Mouse (Mus musculus) erythroid progenitor cell, adult 5-6 weeks (primary cell): ENCODE measurements around the gene Mmel1. TPM values are rescaled to one million over a fixed set of nuclear protein-coding genes. Genes with fewer than 3 reads are reported as not detected.
A peak's percentile ranks its signal among the peaks of the same experiment; 100 is the strongest.

Source experiments
- ATAC-seq: replicated peaks from 2 replicates; pipeline ENCODE4 v1.8.0; 2016; ENCODE audit warnings: moderate number of reproducible peaks, mild to moderate bottlenecking, moderate TSS enrichment, inconsistent platforms; ENCODE audit not compliant: poor library complexity, low FRiP score, severe bottlenecking
- total RNA-seq, 2 experiments: library from RNA; stranded (forward) in 1 of 2; stranded (reverse) in 1 of 2; fragments of 150-400 nt in 1 of 2; fragments of 186-747, 209-891 nt in 1 of 2; gene quantifications; 2 replicates each; pipeline versions ENCODE4 v1.2.3 to v1.2.4; 2015 to 2017; ENCODE audit warnings: low replicate concordance in 2 of 2

Mmel1 gene
- total RNA-seq, 2 experiments from 2014 or later: 5.9 to 6.4 TPM

DNA sequence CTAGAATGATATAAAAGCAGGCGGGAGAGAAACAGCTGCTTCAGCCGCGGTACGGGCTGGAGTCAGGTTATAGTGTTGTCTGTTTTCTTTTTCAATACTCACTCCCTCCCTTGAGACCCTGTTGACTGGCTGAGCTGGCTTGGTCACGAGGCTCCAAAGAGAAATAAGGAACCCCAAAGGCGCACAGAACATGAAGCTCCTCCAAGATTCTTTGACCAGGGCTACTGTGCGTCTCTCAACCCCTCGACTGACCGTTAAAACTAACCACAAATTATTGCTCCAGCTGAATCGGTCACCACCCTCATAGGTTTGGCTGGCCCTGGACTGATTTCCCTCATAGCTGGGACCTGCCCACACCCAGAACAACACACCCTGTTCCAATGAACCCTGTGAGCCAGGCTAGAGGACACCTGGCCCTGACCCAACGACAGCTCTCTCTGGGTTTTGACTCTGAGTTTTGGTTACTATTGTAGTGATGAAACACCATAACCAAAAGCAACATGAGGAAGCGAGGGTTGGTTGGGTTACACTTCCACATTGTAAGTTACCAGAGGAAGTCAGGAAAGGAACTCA, 59.8 kb downstream of the Mmel1 start:
- ATAC-seq: peak; percentile 78

DNA sequence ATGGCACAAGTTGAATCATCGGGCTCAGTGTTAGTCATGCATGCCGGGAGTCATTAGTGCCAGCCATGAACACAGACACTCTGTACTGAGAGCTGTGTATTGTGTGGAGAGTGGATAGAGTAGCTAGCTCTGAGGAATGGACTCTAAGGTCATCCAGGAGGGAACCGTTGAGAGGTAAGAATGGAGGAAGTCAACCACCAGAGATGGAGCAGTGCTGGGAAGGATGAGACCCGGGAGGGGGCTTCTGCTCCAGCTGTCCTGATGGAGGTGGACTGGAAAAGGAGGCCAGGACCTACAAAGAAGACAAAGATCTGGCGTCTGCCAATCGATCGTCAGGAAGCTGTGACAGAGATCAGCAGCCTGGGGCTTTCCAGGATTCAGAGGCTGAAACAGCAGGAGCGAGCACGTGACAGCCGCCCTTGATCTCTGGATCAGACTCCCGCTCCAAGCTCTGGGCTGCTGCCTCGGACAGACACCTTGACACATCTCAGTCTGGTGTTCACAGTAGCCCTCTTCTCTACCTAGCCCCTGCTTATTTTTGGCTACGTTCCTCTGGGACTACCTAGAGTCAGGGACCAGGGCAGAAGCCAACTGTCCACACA, 64.0 kb downstream of the Mmel1 start:
- no peak for ATAC-seq

DNA sequence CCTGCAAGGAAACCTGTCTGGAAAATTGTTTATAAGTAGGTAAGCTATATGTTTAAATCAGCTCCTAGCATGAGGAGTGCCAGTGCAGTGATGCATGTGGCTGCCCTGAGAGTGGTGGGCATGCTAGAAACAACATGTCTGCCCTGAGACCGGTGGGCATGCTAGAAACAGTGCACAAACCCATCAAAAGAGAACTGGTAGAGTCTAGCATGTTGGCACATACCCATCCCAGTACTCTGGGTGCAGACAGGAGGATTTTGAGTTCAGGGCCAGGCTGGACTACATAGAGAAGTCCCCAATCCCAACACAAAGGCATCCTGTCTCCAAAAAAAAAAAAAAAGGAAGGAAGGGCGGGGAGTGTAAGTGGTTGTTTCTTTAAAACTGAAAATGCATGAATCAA, 65.4 kb downstream of the Mmel1 start:
- no peak for ATAC-seq

DNA sequence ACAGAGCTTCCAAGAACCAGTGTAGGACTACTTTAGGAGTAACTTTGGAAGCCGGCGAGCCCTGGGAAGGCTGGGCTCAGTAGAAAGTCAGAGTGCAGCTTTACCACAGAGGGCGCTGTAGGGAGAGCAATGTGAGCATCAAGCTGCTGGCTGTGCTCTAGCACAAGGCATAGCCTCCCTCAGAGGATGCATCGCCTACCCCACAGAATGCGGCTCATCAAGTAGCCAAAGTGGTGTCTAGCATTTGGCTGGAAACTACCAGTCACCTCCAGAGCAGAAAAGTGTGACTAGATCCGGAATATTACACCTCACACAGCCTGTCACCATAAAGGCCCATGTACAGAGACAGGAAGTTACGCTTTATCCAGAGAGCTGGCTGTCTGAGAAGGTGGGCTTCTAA, 66.4 kb downstream of the Mmel1 start:
- ATAC-seq: peak; percentile 62; the same call in 1 of the 2 replicates

DNA sequence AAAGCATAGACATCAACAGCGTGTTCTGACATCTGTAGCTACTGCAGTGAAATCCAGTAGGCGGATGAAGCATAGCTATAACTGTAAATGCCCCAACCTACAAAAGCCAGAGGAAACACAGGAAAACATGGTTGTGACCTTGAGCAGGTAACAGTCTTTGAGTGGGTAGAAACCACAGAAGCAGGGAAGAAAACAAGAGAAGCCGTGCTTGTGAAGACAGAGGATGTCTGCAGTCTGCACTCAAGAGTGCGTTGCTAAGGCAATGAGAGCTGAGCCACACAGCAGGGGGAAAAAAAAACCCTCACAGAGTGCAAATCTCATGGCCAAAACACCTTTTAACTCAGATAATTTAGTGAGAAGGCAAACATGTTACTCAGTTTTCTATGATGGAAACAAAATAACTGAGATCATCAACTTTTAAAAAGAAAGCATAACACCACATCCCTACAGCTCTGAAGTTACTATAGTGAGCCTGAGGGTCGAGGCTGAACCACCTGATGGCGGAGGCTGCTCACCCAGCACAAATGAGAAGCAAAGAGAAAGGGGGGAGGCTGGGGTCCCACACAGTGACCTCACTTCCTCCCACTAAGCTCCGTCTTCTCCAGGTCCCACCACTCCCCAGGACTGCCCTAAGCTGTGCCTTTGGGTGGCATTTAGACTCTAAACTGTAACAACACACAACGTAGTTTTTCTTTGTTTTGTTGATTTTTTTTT, 67.3 kb downstream of the Mmel1 start:
- no peak for ATAC-seq

DNA sequence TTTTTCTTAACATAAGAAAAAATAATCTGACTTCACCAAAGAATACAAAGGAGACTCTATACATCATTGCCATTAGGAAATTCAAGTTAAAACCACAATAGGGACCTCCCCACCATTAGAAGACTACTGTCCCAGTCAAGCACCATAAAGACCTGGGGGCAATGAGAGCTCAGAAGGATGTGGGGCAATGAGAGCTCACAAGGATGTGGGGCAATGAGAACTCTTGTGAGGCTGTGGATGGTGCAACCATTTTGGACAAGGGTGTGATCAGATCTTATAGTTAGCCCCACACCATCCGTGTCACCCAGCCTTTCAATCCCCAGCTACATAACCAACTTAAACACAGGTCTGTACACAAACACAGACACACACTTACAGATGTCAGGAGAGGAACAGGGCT, 68.4 kb downstream of the Mmel1 start:
- no peak for ATAC-seq

DNA sequence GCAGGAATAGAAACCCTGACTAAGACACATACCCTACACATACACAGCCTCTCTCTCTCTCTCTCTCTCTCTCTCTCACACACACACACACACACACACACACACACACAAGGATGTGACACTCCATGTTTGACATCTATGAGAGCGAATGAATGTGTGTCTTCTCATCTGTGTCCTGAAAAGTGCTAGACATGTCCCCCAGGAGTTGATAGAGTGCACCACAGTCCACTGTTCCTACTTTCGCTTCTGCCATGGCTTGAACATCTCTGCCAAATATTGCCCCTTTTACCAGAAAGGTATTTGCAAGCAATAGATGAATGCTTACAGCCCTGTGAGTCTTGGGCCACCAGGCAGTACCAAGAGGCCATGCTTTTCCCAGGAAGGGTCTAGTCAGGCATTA, 70.8 kb downstream of the Mmel1 start:
- no peak for ATAC-seq

DNA sequence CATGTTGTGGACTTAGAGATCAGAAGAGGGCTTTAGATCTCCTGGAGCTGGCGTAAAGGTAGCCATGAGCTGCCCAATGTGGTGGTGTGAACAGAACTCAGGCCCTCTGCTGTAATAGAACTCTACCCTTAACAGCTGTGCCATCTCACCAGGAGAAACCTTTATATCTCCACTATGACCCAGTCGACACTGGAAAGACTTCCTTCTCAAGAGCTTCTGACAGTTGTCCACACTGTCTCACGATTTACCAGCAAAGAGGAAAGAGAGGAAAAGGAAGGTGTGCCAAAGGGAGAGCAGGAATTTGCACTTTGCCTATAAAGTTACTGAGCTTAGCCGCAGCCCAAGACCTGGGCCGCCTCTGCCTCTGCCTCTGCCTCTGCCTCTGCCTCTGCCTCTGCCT, 72.4 kb downstream of the Mmel1 start:
- ATAC-seq: no peak

DNA sequence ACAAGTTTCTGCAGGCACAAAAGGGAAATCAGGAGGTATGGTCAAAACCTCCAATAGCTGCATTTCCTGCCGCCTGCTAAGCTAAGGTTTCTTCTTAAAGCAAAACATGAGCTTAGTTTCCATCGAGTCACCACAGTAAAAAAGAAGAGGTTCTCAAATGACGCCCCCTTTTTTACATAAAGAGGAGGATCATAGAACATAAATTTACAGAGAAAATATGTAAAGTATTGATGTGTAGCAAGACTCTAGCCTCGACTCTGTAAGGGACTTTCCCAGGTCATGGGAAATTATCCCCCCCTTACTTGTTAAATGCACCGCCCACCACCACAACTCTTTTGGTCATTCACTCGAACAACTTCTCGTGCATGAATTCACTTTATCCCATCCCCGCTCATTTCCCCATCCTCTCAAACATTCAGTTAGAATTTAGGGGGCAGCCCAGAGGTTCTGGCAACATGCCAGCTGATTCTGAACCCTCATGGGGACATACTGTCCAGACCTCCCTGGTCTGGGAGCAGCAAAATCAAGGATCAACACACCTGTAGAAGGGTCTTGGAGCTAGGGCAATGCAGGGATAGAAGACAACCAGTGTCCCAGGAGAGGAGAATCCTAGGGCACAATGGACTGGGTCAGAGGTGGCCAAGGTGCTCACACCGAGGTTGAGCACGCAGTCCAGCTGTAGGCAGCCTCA, 73.4 kb downstream of the Mmel1 start:
- no peak for ATAC-seq

DNA sequence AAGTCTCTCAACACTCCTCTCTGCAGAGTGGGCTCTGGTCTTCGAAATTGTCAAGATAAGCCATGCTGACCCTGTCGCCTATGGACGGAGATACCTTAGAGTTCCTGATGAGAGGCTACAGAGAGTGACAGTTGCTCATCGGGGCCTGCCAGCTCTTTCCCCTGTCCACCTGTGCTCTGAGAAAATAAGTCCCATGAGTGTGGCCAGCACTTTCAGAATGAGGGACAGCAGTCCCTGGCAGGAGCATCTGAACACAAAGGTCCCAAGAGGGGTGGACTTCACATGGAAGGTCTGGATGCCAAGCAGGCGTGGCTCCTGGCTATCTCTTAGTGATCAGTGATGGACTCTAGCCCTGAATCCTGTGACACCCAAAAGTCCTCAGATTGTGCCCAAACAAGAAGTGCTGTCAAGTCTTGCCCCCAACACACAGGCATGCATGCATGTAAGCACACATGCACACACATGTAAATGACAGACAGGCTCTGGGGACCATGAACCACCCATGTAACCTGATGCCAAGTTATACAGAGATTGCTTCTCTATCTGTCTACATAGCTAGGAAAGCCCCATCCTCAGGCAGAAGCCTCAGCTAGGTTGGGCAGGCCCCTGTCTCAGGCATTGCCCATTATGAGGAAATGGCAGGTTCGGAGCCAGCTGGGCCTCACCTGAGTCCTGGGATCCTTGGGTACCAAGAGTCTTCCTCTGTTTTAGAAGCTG, 74.1 kb downstream of the Mmel1 start:
- no peak for ATAC-seq

DNA sequence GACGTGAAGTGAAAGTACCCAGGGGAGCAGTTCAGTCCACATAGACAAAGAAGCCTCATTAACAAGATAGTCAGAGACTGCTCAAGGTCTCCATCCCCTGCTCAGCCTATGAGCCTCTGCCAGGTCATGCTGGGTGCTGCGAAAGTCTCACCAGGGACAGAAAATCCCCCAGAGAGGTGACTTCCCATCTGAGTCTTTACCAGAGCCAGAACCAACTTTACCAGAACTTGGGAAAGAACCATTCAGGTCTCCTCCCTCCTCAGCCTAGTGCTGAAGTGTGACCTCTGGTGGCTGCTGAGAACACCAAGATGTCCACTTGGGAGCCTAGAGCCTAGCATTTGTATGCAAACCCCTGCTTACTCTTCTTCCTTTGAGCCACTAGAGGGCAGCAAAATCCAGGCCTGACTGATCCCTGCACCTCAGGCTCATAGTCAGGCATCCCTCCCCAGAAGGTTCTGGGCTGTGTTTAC, 74.8 kb downstream of the Mmel1 start:
- ATAC-seq: peak; percentile 98

Other genes with a start within 250 kb of the Mmel1 start
- under 0.01 TPM in 1 of 2 replicates, not detected in the other for gene Prdm16, start 232.7 kb upstream of the Mmel1 start, total RNA-seq (2015; ENCODE audit: low replicate concordance)
- gene Prdm16, start 232.7 kb upstream of the Mmel1 start, total RNA-seq (2017; ENCODE audit: low replicate concordance): 1.2 and 1.4 TPM in 2 replicates
- gene Actrt2, start 201.7 kb upstream of the Mmel1 start, total RNA-seq (2015; ENCODE audit: low replicate concordance): not detected in 2 replicates
- gene Actrt2, start 201.7 kb upstream of the Mmel1 start, total RNA-seq (2017; ENCODE audit: low replicate concordance): not detected in 2 replicates
- not detected in 2 replicates for gene Ttc34, start 32.1 kb upstream of the Mmel1 start, total RNA-seq (2015; ENCODE audit: low replicate concordance)
- gene Ttc34, start 32.1 kb upstream of the Mmel1 start, total RNA-seq (2017; ENCODE audit: low replicate concordance): not detected in 2 replicates
- 2.5 and 13.7 TPM in 2 replicates for gene Fam213b, start 29.6 kb downstream of the Mmel1 start, total RNA-seq (2015; ENCODE audit: low replicate concordance)
- gene Fam213b, start 29.6 kb downstream of the Mmel1 start, total RNA-seq (2017; ENCODE audit: low replicate concordance): 6.1 and 13.0 TPM in 2 replicates
- 845 and 899 TPM in 2 replicates for gene Tnfrsf14, start 59.0 kb downstream of the Mmel1 start, total RNA-seq (2015; ENCODE audit: low replicate concordance)
- 775 and 1,097 TPM in 2 replicates for gene Tnfrsf14, start 59.0 kb downstream of the Mmel1 start, total RNA-seq (2017; ENCODE audit: low replicate concordance)
- gene Hes5, start 91.3 kb downstream of the Mmel1 start, total RNA-seq (2015; ENCODE audit: low replicate concordance): not detected in 2 replicates
- not detected in 2 replicates for gene Hes5, start 91.3 kb downstream of the Mmel1 start, total RNA-seq (2017; ENCODE audit: low replicate concordance)
- gene Pank4, start 94.5 kb downstream of the Mmel1 start, total RNA-seq (2015; ENCODE audit: low replicate concordance): 61.3 and 78.0 TPM in 2 replicates
- 40.0 and 50.1 TPM in 2 replicates for gene Pank4, start 94.5 kb downstream of the Mmel1 start, total RNA-seq (2017; ENCODE audit: low replicate concordance)
- not detected in 2 replicates for gene Plch2, start 187.2 kb downstream of the Mmel1 start, total RNA-seq (2015; ENCODE audit: low replicate concordance)
- gene Plch2, start 187.2 kb downstream of the Mmel1 start, total RNA-seq (2017; ENCODE audit: low replicate concordance): not detected in 2 replicates
- gene Pex10, start 197.4 kb downstream of the Mmel1 start, total RNA-seq (2015; ENCODE audit: low replicate concordance): 1.1 and 4.6 TPM in 2 replicates
- gene Pex10, start 197.4 kb downstream of the Mmel1 start, total RNA-seq (2017; ENCODE audit: low replicate concordance): 0.91 and 4.5 TPM in 2 replicates
- gene Rer1, start 216.8 kb downstream of the Mmel1 start, total RNA-seq (2015; ENCODE audit: low replicate concordance): 43.6 and 74.2 TPM in 2 replicates
- 48.6 and 57.6 TPM in 2 replicates for gene Rer1, start 216.8 kb downstream of the Mmel1 start, total RNA-seq (2017; ENCODE audit: low replicate concordance)
- gene Morn1, start 217.0 kb downstream of the Mmel1 start, total RNA-seq (2015; ENCODE audit: low replicate concordance): 2.5 TPM in 1 of 2 replicates, not detected in the other
- gene Morn1, start 217.0 kb downstream of the Mmel1 start, total RNA-seq (2017; ENCODE audit: low replicate concordance): 0.08 TPM in 1 of 2 replicates, not detected in the other